In genomic region chr17:78687971-78688370, GRCm38 (mm10) we compare ENCODE assay signal across 13 mouse cellular contexts.
"Had no signal": no experiment of that assay in that cellular context is flagged by ENCODE, and none has a peak within 500 bp of the region (broad histone marks: within the 10 kb centered on the region; RNA-seq: fewer than 3 reads in every experiment).

No protein-coding gene starts in this region.

- H3K9me3 ChIP-seq: liver, embryonic 12.5 days had no signal

- ATAC-seq: liver, embryonic 12.5 days had no signal

- H3K4me3 ChIP-seq: limb, embryonic 15.5 days; liver, embryonic 12.5 days; midbrain, embryonic 10.5 days; myocyte; neural tube, embryonic 12.5 days had no signal

- H3K27ac ChIP-seq: limb, embryonic 15.5 days; liver, embryonic 12.5 days; midbrain, embryonic 10.5 days; neural tube, embryonic 12.5 days had no signal

- H3K9ac ChIP-seq: limb, embryonic 15.5 days; liver, embryonic 12.5 days; lung, embryonic 14.5 days; neural tube, embryonic 12.5 days had no signal

- H3K4me1 ChIP-seq: limb, embryonic 15.5 days; midbrain, embryonic 10.5 days; neural tube, embryonic 12.5 days had no signal

- H3K4me2 ChIP-seq: limb, embryonic 15.5 days; liver, embryonic 12.5 days; lung, embryonic 14.5 days; neural tube, embryonic 12.5 days had no signal

- DNase-seq: kidney, adult 18-20 months; kidney, postnatal 10 days; layer of hippocampus, postnatal 36 days; lung, embryonic 14.5 days; lung, postnatal 14 days; midbrain, embryonic 14.5 days; thymus, adult 2 months; thymus, postnatal 25 days had no signal

- H3K27me3 ChIP-seq: limb, embryonic 15.5 days; liver, embryonic 12.5 days; neural tube, embryonic 12.5 days had no signal
